Mouse (Mus musculus): ENCODE results near the gene Nup85.

The Nup85 gene

GRCm38 (mm10) chr11:115582913-115583606 is 18.8 kb downstream of the Nup85 start:
- no peak for DNase-seq (ENCODE audit: low spot score)

GRCm38 (mm10) chr11:115584376-115585073 is 20.3 kb downstream of the Nup85 start:
- no peak for DNase-seq (ENCODE audit: low spot score)

- no peak for DNase-seq (ENCODE audit: low spot score)
Measured at GRCm38 (mm10) chr11:115585573-115586100, 21.4 kb downstream of the Nup85 start.

- DNase-seq (ENCODE audit: low spot score), result no peak
Measured at GRCm38 (mm10) chr11:115586403-115586802, 22.2 kb downstream of the Nup85 start.

GRCm38 (mm10) chr11:115587984-115588383 is 23.8 kb downstream of the Nup85 start:
- no peak for DNase-seq (ENCODE audit: low spot score)

- DNase-seq (ENCODE audit: low spot score), result no peak
Measured at GRCm38 (mm10) chr11:115590526-115591075, 26.4 kb downstream of the Nup85 start.

GRCm38 (mm10) chr11:115595209-115595608 is 31.0 kb downstream of the Nup85 start:
- no peak for DNase-seq (ENCODE audit: low spot score)

- DNase-seq (ENCODE audit: low spot score), result no peak
Measured at GRCm38 (mm10) chr11:115598309-115598708, 34.1 kb downstream of the Nup85 start.

GRCm38 (mm10) chr11:115599722-115600121 is 35.5 kb downstream of the Nup85 start:
- DNase-seq (ENCODE audit: low spot score), result no peak

GRCm38 (mm10) chr11:115600743-115601142 is 36.5 kb downstream of the Nup85 start:
- no peak for DNase-seq (ENCODE audit: low spot score)

- DNase-seq (ENCODE audit: low spot score), result no peak
Measured at GRCm38 (mm10) chr11:115601174-115601573, 36.9 kb downstream of the Nup85 start.

GRCm38 (mm10) chr11:115603128-115603475 is 38.9 kb downstream of the Nup85 start:
- DNase-seq (ENCODE audit: low spot score), result no peak

GRCm38 (mm10) chr11:115603476-115604303 is 39.5 kb downstream of the Nup85 start, which contains the start of the genes Mrps7 and Gga3:
TSS of gene Mrps7 (plus strand) at chr11:115603925.
TSS of gene Gga3 (minus strand) at chr11:115604051.
- DNase-seq (ENCODE audit: low spot score), result peak; percentile 87

- no peak for DNase-seq (ENCODE audit: low spot score)
Measured at GRCm38 (mm10) chr11:115604304-115604696, 40.1 kb downstream of the Nup85 start.

- DNase-seq (ENCODE audit: low spot score), result no peak
Measured at GRCm38 (mm10) chr11:115606733-115607132, 42.5 kb downstream of the Nup85 start.

- no peak for DNase-seq (ENCODE audit: low spot score)
Measured at GRCm38 (mm10) chr11:115608421-115609399, 44.5 kb downstream of the Nup85 start.

GRCm38 (mm10) chr11:115609576-115609975 is 45.3 kb downstream of the Nup85 start:
- no peak for DNase-seq (ENCODE audit: low spot score)

- no peak for DNase-seq (ENCODE audit: low spot score)
Measured at GRCm38 (mm10) chr11:115611173-115611572, 46.9 kb downstream of the Nup85 start.

GRCm38 (mm10) chr11:115612059-115612409 is 47.8 kb downstream of the Nup85 start:
- DNase-seq (ENCODE audit: low spot score), result peak; percentile 58

- DNase-seq (ENCODE audit: low spot score), result peak; percentile 79
Measured at GRCm38 (mm10) chr11:115612410-115613137, 48.3 kb downstream of the Nup85 start, which contains the start of gene Mif4gd. TSS of gene Mif4gd (minus strand) at chr11:115612969.
